Mouse (Mus musculus) heart, embryonic 11.5 days (tissue): ENCODE measurements at regions not wholly inside any gene's neighbourhood (a gene's known extent, or its start where the extent isn't known, plus 50 kb on each side); places are given as distances from the start of the nearest gene placed in this dataset.

ENCODE experiments used
- ATAC-seq: fragments of 200-750 bp; cut with Nextera tagmentation; replicated peaks from 2 replicates; pipeline ENCODE4 v1.8.0; 2017; ENCODE audit warnings: moderate library complexity; ENCODE audit not compliant: insufficient number of reproducible peaks, low FRiP score, low TSS enrichment
- H3K27ac ChIP-seq: fragments of 300-500 bp; sonication (generic); 2 replicates; pipeline ENCODE4 v1.5.1; 2014; ENCODE audit warnings: mild to moderate bottlenecking, low read depth, low read length
- H3K27me3 ChIP-seq: fragments of 300-500 bp; sonication (generic); 2 replicates; pipeline ENCODE4 v1.6.1; 2014; ENCODE audit warnings: mild to moderate bottlenecking, low read length, mixed read lengths; ENCODE audit not compliant: control insufficient read depth, insufficient read depth
- H3K36me3 ChIP-seq: fragments of 300-500 bp; sonication (generic); 2 replicates; pipeline ENCODE4 v1.6.1; 2014; ENCODE audit warnings: mild to moderate bottlenecking, low read length, moderate library complexity, mixed read lengths; ENCODE audit not compliant: control insufficient read depth, insufficient read depth
- H3K4me1 ChIP-seq: fragments of 300-500 bp; sonication (generic); 2 replicates; pipeline ENCODE4 v1.6.1; 2014; ENCODE audit warnings: low read length; ENCODE audit not compliant: control insufficient read depth, insufficient read depth
- H3K4me2 ChIP-seq: fragments of 300-500 bp; sonication (generic); 2 replicates; pipeline ENCODE4 v1.6.1; 2014; ENCODE audit warnings: mild to moderate bottlenecking, moderate library complexity
- H3K4me3 ChIP-seq: fragments of 300-500 bp; sonication (generic); 2 replicates; pipeline ENCODE4 v1.5.1; 2014; ENCODE audit warnings: low read depth, low read length
- H3K9ac ChIP-seq: fragments of 300-500 bp; sonication (generic); 2 replicates; pipeline ENCODE4 v1.6.1; 2014; ENCODE audit warnings: mild to moderate bottlenecking, low read depth, low read length, moderate library complexity
- H3K9me3 ChIP-seq: fragments of 300-500 bp; sonication (generic); replicated peaks from 2 replicates; pipeline ENCODE4 v1.6.1; 2016; ENCODE audit warnings: low read length; ENCODE audit not compliant: control insufficient read depth
- WGBS: fragments of 180-500 bp; shearing (Covaris S2); extraction: QIAGEN DNeasy Blood & Tissue Kit; methylation state at CpG from one replicate; pipeline ENCODE4 v1.1.7; 2014; ENCODE audit not compliant: insufficient replicate concordance; 5-methylcytosine and 5-hydroxymethylcytosine counted together

- no peak for ATAC-seq
- H3K4me1 ChIP-seq: no peaks in the 10 kb centered on the region
- no peaks in the 10 kb centered on the region for H3K27me3 ChIP-seq
- H3K36me3 ChIP-seq: no peaks in the 10 kb centered on the region
- H3K9me3 ChIP-seq: no peaks in the 10 kb centered on the region
- H3K4me3 ChIP-seq: no peak overlapping the region
- no peak overlapping the region for H3K27ac ChIP-seq
- H3K9ac ChIP-seq: no peak overlapping the region
- WGBS: 82% methylated on average over 11 of the region's 11 CpGs
- H3K4me2 ChIP-seq: no peak overlapping the region
These were observed 204.1 kb upstream of the Cdh4 start for GRCm38 (mm10) chr2:179238166-179238565.

DNA sequence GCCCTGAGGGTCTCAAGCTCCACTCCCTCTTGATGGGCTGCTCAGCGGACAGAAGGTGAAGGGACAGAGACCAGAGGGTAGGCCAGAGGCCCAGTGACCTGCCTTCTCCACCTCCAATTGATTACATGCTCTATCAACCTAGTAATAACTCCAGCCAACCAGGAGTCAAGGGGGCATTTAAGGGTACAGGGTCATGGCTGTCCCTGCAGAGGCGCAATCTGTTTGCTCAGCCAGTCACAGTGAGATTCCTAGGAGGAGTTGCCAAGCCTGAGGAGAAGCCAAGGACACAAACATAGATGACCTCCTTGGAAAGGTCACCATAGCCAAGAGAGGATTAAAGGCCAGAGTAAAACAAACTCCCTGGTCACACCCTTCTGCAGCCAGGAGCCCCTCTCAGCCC is 181.3 kb upstream of the Cdh4 start:
- Histone ChIP-seq H3K4me2 (no peak overlapping the region), H3K36me3 (no peaks in the 10 kb centered on the region), H3K27me3 (no peaks in the 10 kb centered on the region), H3K27ac (no peak overlapping the region), H3K9me3 (no peaks in the 10 kb centered on the region), H3K9ac (no peak overlapping the region), H3K4me3 (no peak overlapping the region), H3K4me1 (no peaks in the 10 kb centered on the region)
- no peak for ATAC-seq
- WGBS: 69% methylated on average over 2 of the region's 2 CpGs

- whole genome bisulfite sequencing: 78% methylated on average over 4 of the region's 4 CpGs
- no peak for ATAC-seq
These were observed 178.3 kb upstream of the Cdh4 start for GRCm38 (mm10) chr2:179263888-179264287.

DNA sequence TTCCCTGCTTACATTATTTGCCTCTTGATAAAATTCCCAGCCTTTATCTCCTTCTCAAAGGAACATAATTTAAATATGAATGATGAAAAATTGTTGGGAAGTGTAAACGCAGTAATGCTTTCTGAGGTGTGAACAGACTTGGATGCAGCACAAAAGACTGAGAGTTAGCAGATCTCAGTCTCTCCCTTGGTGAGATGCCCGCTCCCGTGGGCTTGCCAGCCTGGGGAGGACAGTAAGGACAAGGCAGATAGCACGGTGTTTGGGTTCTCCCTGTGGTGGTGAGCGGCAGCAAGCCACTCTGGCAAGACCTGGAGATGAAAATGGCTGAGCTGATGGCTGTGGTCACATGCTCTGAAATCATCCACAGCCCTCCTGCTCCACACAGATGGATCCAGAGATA is 176.8 kb upstream of the Cdh4 start:
- Histone ChIP-seq H3K9me3 (no peaks in the 10 kb centered on the region), H3K4me2 (no peak overlapping the region), H3K27ac (no peak overlapping the region), H3K27me3 (no peaks in the 10 kb centered on the region), H3K36me3 (no peaks in the 10 kb centered on the region), H3K4me1 (no peaks in the 10 kb centered on the region), H3K9ac (no peak overlapping the region), H3K4me3 (no peak overlapping the region)
- no peak for ATAC-seq
- WGBS: 65% methylated on average over 5 of the region's 5 CpGs

More at GRCm38 (mm10) chr2:179263888-179264287, 178.3 kb upstream of the Cdh4 start:
- H3K4me2 ChIP-seq: no peak overlapping the region
- H3K4me3 ChIP-seq: no peak overlapping the region
- H3K9me3 ChIP-seq: no peaks in the 10 kb centered on the region
- no peaks in the 10 kb centered on the region for H3K4me1 ChIP-seq
- H3K9ac ChIP-seq: no peak overlapping the region
- H3K36me3 ChIP-seq: no peaks in the 10 kb centered on the region
- H3K27me3 ChIP-seq: no peaks in the 10 kb centered on the region
- no peak overlapping the region for H3K27ac ChIP-seq

DNA sequence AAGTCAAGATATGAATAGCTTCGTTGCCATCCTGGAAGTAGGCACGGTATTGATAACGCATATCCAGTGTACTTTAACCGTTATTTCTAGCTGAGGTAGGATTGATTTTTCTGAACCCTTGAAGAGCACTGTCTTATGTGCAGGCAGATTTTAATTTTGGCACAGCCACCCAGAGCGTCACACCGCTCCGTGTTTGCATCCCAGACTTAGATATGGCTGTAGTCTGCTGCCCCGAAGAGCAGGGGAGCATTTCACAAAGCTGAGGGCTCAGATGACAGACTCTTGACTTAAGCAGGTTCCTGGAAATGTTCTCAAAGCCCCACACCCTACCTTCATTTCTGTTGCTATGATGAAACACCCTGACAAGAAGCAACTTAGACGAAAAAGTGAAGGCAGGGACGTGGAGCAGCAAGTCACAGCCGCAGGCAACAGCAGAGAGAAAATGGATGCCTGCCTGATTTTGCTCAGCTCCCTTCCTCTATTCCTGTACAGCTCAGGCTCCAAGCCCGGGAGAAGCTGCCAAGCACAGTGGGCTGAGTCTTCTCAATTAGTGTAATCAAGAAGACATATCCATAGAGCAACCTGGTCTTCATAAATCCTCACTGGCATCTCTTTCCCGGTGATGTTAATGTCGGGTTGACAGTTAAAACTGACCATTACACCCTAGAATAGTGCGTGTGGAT is 164.9 kb upstream of the Cdh4 start:
- no peak overlapping the region for H3K9ac ChIP-seq
- no peaks in the 10 kb centered on the region for H3K27me3 ChIP-seq
- no peaks in the 10 kb centered on the region for H3K36me3 ChIP-seq
- no peak for ATAC-seq
- WGBS: 82% methylated on average over 15 of the region's 15 CpGs
- H3K9me3 ChIP-seq: no peaks in the 10 kb centered on the region
- H3K4me1 ChIP-seq: no peaks in the 10 kb centered on the region
- no peak overlapping the region for H3K27ac ChIP-seq
- H3K4me3 ChIP-seq: no peak overlapping the region
- no peak overlapping the region for H3K4me2 ChIP-seq

GRCm38 (mm10) chr2:179277887-179278282 is 164.3 kb upstream of the Cdh4 start:
- H3K9ac ChIP-seq: no peak overlapping the region
- ATAC-seq: no peak
- no peaks in the 10 kb centered on the region for H3K9me3 ChIP-seq
- H3K4me1 ChIP-seq: no peaks in the 10 kb centered on the region
- H3K36me3 ChIP-seq: no peaks in the 10 kb centered on the region
- H3K27me3 ChIP-seq: no peaks in the 10 kb centered on the region
- no peak overlapping the region for H3K4me3 ChIP-seq
- WGBS: 57% methylated on average over 4 of the region's 4 CpGs
- H3K4me2 ChIP-seq: no peak overlapping the region
- no peak overlapping the region for H3K27ac ChIP-seq

GRCm38 (mm10) chr2:179282276-179282675 is 160.0 kb upstream of the Cdh4 start:
- no peaks in the 10 kb centered on the region for H3K27me3 ChIP-seq
- no peak overlapping the region for H3K4me2 ChIP-seq
- H3K36me3 ChIP-seq: no peaks in the 10 kb centered on the region
- H3K4me1 ChIP-seq: no peaks in the 10 kb centered on the region
- 85% methylated on average over 6 of the region's 6 CpGs for WGBS
- no peak overlapping the region for H3K27ac ChIP-seq
- H3K9ac ChIP-seq: no peak overlapping the region
- no peak for ATAC-seq
- H3K9me3 ChIP-seq: no peaks in the 10 kb centered on the region
- H3K4me3 ChIP-seq: no peak overlapping the region

DNA sequence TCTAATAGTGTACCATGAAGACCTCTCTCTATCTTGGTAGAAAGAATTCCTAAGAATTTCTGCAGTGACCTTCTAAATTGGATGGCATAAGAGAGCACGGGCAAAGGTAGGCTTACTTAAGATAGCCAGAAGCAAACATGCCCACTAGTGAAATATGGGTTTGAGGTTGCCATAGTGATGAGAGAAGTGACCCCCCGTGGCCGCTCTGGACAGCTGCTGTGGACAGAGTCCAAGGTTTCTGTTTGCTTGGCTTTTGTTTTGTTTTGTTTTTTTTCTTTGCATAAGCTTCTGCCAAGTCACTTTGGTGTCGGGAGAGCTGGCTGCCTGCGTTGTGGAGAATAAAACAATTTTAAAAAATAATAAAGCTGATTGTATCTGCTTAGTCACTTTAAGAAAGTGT is 151.8 kb upstream of the Cdh4 start:
- Histone ChIP-seq H3K9me3 (no peaks in the 10 kb centered on the region), H3K4me3 (no peak overlapping the region), H3K27ac (no peak overlapping the region), H3K9ac (no peak overlapping the region), H3K4me2 (no peak overlapping the region), H3K36me3 (no peaks in the 10 kb centered on the region), H3K27me3 (no peaks in the 10 kb centered on the region; the same call in 1 of the 2 replicates), H3K4me1 (no peaks in the 10 kb centered on the region)
- WGBS: 69% methylated on average over 5 of the region's 5 CpGs
- no peak for ATAC-seq

- H3K9ac ChIP-seq: no peak overlapping the region
- ATAC-seq: no peak
- H3K36me3 ChIP-seq: no peaks in the 10 kb centered on the region
- no peaks in the 10 kb centered on the region for H3K4me1 ChIP-seq
- 86% methylated on average over 1 of the region's 1 CpGs for WGBS
- H3K27me3 ChIP-seq: no peaks in the 10 kb centered on the region; the same call in 1 of the 2 replicates
- H3K4me3 ChIP-seq: no peak overlapping the region
- no peak overlapping the region for H3K27ac ChIP-seq
- no peak overlapping the region for H3K4me2 ChIP-seq
- no peaks in the 10 kb centered on the region for H3K9me3 ChIP-seq
These were observed 151.1 kb upstream of the Cdh4 start for GRCm38 (mm10) chr2:179291046-179291563.
